12 mouse cellular contexts compared by ENCODE assay signal in the genomic region with DNA sequence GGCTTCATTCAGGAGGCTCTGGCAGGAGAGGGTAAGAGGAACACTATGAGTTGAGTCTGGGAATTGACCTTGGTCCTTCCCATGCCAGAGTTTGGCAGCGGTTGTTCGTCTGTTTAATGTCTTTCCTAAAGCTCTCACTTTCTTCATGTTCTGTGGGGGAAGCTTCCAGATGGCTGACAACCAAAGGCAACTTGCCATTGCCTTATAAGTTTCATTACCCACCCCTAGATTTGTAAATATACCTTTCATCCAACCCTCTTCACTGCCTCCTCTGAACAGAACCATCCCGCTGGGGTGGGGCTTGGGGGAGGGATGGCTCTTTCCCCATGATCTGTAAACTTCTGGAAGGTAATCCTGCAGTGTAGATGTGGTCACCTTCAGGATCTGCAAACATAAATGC.
A peak's percentile ranks its signal among the peaks of the same experiment; 100 is the strongest.
DNase-seq lines count a peak whose midpoint lies in the region; ATAC-seq and TF ChIP-seq lines count a peak whose summit lies in the region.
"Had no signal": no experiment of that assay in that cellular context is flagged by ENCODE, and none has a peak within 500 bp of the region (broad histone marks: within the 10 kb centered on the region; RNA-seq: fewer than 3 reads in every experiment).

No protein-coding gene starts in this region.

- H3K36me3 ChIP-seq in heart, embryonic 11.5 days (ENCODE audit: control insufficient read depth, insufficient read depth, low read length) = no peaks in the 10 kb centered on the region
- H3K36me3 ChIP-seq in embryonic facial prominence, embryonic 14.5 days (ENCODE audit: control insufficient read depth, insufficient read depth, low read length) = no peaks in the 10 kb centered on the region
- no peaks in the 10 kb centered on the region for H3K36me3 ChIP-seq in limb, embryonic 14.5 days (ENCODE audit: control insufficient read depth, insufficient read depth, low read length)
- H3K36me3 ChIP-seq: neural tube, embryonic 13.5 days had no signal

- H3K9me3 ChIP-seq in heart, embryonic 11.5 days (replicated peaks; ENCODE audit: control insufficient read depth, low read length) = no peaks in the 10 kb centered on the region
- no peaks in the 10 kb centered on the region for H3K9me3 ChIP-seq in embryonic facial prominence, embryonic 14.5 days (ENCODE audit: control insufficient read depth, low read length)
- no peaks in the 10 kb centered on the region for H3K9me3 ChIP-seq in limb, embryonic 14.5 days (ENCODE audit: control insufficient read depth, low read length)
- H3K9me3 ChIP-seq: neural tube, embryonic 13.5 days had no signal

- TF ChIP-seq CTCF in left cerebral cortex, adult 2 months (IDR thresholded peaks at IDR 0.05) = no peak

- H3K4me1 ChIP-seq in heart, embryonic 11.5 days (ENCODE audit: control insufficient read depth, insufficient read depth, low read length) = no peaks in the 10 kb centered on the region
- peaks cover 24% of the 10 kb centered on the region for H3K4me1 ChIP-seq in embryonic facial prominence, embryonic 14.5 days (ENCODE audit: control insufficient read depth, insufficient read depth, low read length)
- H3K4me1 ChIP-seq in limb, embryonic 14.5 days (ENCODE audit: control insufficient read depth, insufficient read depth, low read length) = peaks cover 55% of the 10 kb centered on the region

- no peak for ATAC-seq in heart, embryonic 11.5 days (replicated peaks; ENCODE audit: insufficient number of reproducible peaks, low FRiP score, low TSS enrichment)
- ATAC-seq in embryonic facial prominence, embryonic 14.5 days (ENCODE audit: low read depth) = peak; percentile 24
- no peak; the same call in 1 of the 2 replicates for ATAC-seq in limb, embryonic 14.5 days (ENCODE audit: low FRiP score, low read depth)

- H3K4me3 ChIP-seq in heart, embryonic 11.5 days (ENCODE audit: low read depth, low read length) = no peak overlapping the region
- no peak overlapping the region for H3K4me3 ChIP-seq in left cerebral cortex, adult 2 months
- H3K4me3 ChIP-seq in embryonic facial prominence, embryonic 14.5 days (ENCODE audit: low read depth, low read length) = no peak overlapping the region
- no peak overlapping the region for H3K4me3 ChIP-seq in limb, embryonic 14.5 days (replicated peaks; ENCODE audit: low read length)
- H3K4me3 ChIP-seq: neural tube, embryonic 13.5 days had no signal

- WGBS in heart, embryonic 11.5 days (ENCODE audit: insufficient replicate concordance) = 88% methylated on average over 3 of the region's 3 CpGs
- WGBS in embryonic facial prominence, embryonic 14.5 days = 48% methylated on average over 3 of the region's 3 CpGs
- 41% methylated on average over 3 of the region's 3 CpGs for WGBS in limb, embryonic 14.5 days

- H3K27ac ChIP-seq in heart, embryonic 11.5 days (ENCODE audit: low read depth, low read length) = no peak overlapping the region
- H3K27ac ChIP-seq in left cerebral cortex, adult 2 months = no peak overlapping the region
- H3K27ac ChIP-seq in embryonic facial prominence, embryonic 14.5 days (replicated peaks; ENCODE audit: low read depth, low read length) = peak overlapping the region; percentile 82
- H3K27ac ChIP-seq in limb, embryonic 14.5 days (replicated peaks; ENCODE audit: low read depth, low read length) = peak overlapping the region; percentile 78
- H3K27ac ChIP-seq: neural tube, embryonic 13.5 days had no signal

- peak; percentile 57 for DNase-seq in heart, adult 11 months
- peak; percentile 11 for DNase-seq in left cerebral cortex, postnatal 4 days
- no peak for DNase-seq in left cerebral cortex, adult 2 months (ENCODE audit: extremely low spot score in 1 of 2, low spot score in 2 of 2)
- DNase-seq in embryonic facial prominence, embryonic 14.5 days (ENCODE audit: low spot score) = peak; percentile 82
- peak; percentile 80 for DNase-seq in limb, embryonic 14.5 days (ENCODE audit: low spot score)
- DNase-seq in frontal cortex, postnatal 36 days (ENCODE audit: low spot score in 2 of 2) = no peak
- no peak for DNase-seq in layer of hippocampus, postnatal 25 days (ENCODE audit: extremely low spot score in 1 of 2, low spot score in 1 of 2)
- DNase-seq: adrenal gland, adult 2 months; lung, adult 2 months; spleen, adult 18-20 months had no signal

- H3K27me3 ChIP-seq in heart, embryonic 11.5 days (ENCODE audit: control insufficient read depth, insufficient read depth, low read length) = no peaks in the 10 kb centered on the region
- H3K27me3 ChIP-seq in embryonic facial prominence, embryonic 14.5 days (replicated peaks; ENCODE audit: control insufficient read depth, insufficient read depth, low read length) = no peaks in the 10 kb centered on the region
- no peaks in the 10 kb centered on the region for H3K27me3 ChIP-seq in limb, embryonic 14.5 days (ENCODE audit: control insufficient read depth, insufficient read depth, low read length)
- H3K27me3 ChIP-seq: neural tube, embryonic 13.5 days had no signal

- H3K4me2 ChIP-seq in heart, embryonic 11.5 days = no peak overlapping the region
- H3K4me2 ChIP-seq in embryonic facial prominence, embryonic 14.5 days (ENCODE audit: low read depth, low read length) = no peak overlapping the region
- peak overlapping the region; percentile 4; the same call in 1 of the 2 replicates for H3K4me2 ChIP-seq in limb, embryonic 14.5 days (replicated peaks; ENCODE audit: low read depth, low read length, severe bottlenecking)
- H3K4me2 ChIP-seq: neural tube, embryonic 13.5 days had no signal

- no peak overlapping the region for H3K9ac ChIP-seq in heart, embryonic 11.5 days (ENCODE audit: low read depth, low read length)
- H3K9ac ChIP-seq in embryonic facial prominence, embryonic 14.5 days (ENCODE audit: low read depth, low read length) = no peak overlapping the region
- no peak overlapping the region for H3K9ac ChIP-seq in limb, embryonic 14.5 days (ENCODE audit: low read depth, low read length, severe bottlenecking)
- H3K9ac ChIP-seq: neural tube, embryonic 13.5 days had no signal

- TF ChIP-seq POLR2A in limb, embryonic 14.5 days (IDR thresholded peaks at IDR 0.05; ENCODE audit: borderline replicate concordance, extremely low read depth, insufficient read depth, insufficient read length) = no peak

- intact Hi-C loops in left cerebral cortex, postnatal 4 days (cut with DNase I) = no loop called here
- intact Hi-C loops in left cerebral cortex, adult 2 months (cut with DNase I) = no loop called here

Comparison
In these comparisons a context has a peak if more than half of its experiments do, and no peak if none do; other contexts are left out.
1. DNase-seq: peak in heart, adult 11 months (single experiment), left cerebral cortex, postnatal 4 days (single experiment), embryonic facial prominence, embryonic 14.5 days (single experiment) and limb, embryonic 14.5 days (single experiment); none in left cerebral cortex, adult 2 months (0 of 2), frontal cortex, postnatal 36 days (0 of 2) and layer of hippocampus, postnatal 25 days (0 of 2).
2. H3K27ac ChIP-seq: peak in embryonic facial prominence, embryonic 14.5 days (single experiment) and limb, embryonic 14.5 days (single experiment); none in heart, embryonic 11.5 days (single experiment) and left cerebral cortex, adult 2 months (single experiment).